Mouse (Mus musculus) CH12F3 (cell line): ENCODE results near the gene Col4a4.

Experiments used
- in situ Hi-C: fragments of 300-500 bp; cut with MboI; formaldehyde crosslinking; loops from 2 replicates; pipeline ENCODE4 v1.14.3; 2020; ENCODE audit warnings: low sequenced_read_pairs

Gene Col4a4

GRCm38 (mm10) chr1:82476746-82477145, 109.9 kb downstream of the Col4a4 start:
- in situ Hi-C loops: no loop called here

- in situ Hi-C loops: no loop called here
Measured at GRCm38 (mm10) chr1:82476256-82476655, 110.4 kb downstream of the Col4a4 start.

DNA sequence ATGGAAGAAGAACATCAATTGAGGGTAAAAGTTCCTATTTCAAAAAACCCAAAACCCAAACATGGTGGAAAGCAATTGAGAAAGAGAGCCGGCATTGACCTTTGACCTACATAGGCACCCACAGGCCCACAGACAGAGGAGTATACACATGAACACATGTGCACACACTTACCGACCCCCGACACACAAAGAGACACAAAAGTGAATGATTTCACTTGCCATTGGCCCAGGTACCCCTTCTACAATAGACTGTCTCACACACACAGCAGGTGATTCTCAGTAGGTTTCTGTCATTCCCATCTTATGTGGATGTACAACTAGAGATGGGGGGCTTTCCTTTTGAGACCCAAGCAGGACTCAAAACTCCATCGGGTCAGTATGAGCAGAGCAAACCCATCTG, 110.8 kb downstream of the Col4a4 start:
- in situ Hi-C loops: no loop called here

DNA sequence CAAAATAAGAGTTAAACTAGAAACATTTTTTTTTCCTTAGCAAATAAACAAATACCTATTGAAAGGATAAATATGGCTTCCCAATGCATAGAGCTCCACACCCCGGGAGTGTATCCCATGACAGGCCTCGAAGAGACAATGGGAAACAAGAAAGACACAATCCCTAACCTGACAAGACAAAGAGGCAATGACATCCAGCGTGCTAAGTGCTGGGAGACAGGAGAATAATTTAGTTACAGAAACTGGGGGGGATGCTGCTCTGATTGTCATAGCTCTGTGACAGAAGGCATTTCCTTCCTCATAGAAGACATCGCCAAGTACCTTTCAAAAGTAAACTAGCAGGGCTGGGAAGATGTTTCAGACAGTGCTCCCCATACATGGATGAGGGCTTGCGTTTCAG, 111.4 kb downstream of the Col4a4 start:
- in situ Hi-C loops: no loop called here

- in situ Hi-C loops: loop anchor here (25.0 kb wide), 1 partner anchor 1162 kb away; no protein-coding TSS in a partner anchor
Measured at GRCm38 (mm10) chr1:82474461-82474961, 112.1 kb downstream of the Col4a4 start.

- in situ Hi-C loops: loop anchor here (25.0 kb wide), 1 partner anchor 1161 kb away; no protein-coding TSS in a partner anchor
Measured at GRCm38 (mm10) chr1:82473467-82473866, 113.2 kb downstream of the Col4a4 start.

DNA sequence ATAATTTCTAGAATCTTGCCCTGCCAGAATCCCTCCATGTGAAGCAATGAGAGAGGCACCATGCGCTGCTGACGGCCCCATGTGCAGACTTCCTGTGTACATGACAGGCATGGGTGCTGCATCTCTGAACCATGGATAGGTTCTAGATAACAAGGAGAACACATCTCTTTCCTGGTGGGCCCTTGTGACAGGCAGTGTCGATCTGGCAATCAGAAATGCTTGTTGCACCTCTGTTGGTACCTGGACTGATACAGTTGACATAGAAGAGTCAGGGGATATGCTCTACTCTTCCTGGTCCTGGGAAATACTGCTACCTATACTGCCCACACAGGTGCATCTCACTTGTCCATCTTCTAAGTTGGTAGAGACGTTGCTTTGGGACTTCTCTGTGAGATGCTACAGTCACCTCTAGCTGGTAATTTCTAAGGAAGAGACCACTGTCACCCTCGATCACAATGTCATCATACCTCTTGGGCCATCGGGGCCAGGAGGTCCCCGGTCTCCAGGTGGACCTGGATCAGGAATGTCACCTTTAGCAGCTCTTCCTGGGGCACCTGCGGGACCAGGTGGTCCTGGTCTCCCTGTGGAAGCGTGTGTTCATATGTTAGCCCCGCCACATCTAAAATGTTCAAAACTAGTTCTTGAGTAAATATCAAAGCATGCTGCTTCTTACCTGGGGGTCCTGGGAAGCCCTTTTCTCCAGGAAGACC, 116.0 kb downstream of the Col4a4 start:
- in situ Hi-C loops: loop anchor here (25.0 kb wide), 1 partner anchor 1158 kb away; no protein-coding TSS in a partner anchor

DNA sequence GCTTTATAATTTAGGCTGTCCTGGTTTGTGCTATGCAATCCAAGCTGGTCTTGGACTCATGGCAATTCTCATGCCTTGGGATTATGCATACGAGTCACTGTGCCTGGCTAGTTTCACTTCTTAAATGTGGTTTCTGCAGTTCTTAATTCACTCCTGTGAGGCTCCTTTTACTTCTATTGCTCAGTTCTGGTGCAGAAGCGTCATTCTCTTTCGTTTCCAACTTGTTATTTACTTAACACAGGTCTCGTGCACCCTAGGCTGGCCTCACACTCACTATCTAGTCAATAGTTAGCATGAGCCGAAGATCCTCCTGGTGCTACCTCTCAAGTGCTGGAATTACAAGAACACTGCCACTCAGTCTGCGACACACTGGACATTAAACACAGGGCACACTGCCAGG, 117.8 kb downstream of the Col4a4 start:
- in situ Hi-C loops: loop anchor here (25.0 kb wide), 1 partner anchor 1157 kb away; no protein-coding TSS in a partner anchor

- in situ Hi-C loops: loop anchor here (25.0 kb wide), 1 partner anchor 1153 kb away; no protein-coding TSS in a partner anchor
Measured at GRCm38 (mm10) chr1:82465321-82465853, 121.3 kb downstream of the Col4a4 start.

GRCm38 (mm10) chr1:82461041-82461440, 125.6 kb downstream of the Col4a4 start:
- in situ Hi-C loops: loop anchor here (25.0 kb wide), 1 partner anchor 1149 kb away; no protein-coding TSS in a partner anchor

DNA sequence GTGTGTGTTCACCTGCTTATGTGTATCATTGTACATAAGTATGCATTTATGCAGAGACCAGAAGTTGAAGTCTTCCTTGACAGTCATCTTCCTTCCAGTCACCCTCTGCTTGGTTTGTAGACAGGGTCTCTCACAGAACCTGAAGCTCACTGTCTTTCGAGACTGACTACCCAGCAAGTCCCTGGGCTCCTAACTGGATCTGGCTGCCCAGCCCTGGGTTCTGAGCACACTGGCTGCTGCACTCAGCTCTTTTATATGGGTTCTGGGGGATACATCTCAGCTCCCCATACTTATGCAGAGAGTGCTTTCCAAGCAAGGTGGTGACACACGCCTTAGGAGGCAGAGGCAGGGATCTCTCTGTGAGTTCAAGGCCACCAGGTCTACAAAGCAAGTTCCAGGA, 126.7 kb downstream of the Col4a4 start:
- in situ Hi-C loops: loop anchor here (25.0 kb wide), 1 partner anchor 1148 kb away; no protein-coding TSS in a partner anchor

DNA sequence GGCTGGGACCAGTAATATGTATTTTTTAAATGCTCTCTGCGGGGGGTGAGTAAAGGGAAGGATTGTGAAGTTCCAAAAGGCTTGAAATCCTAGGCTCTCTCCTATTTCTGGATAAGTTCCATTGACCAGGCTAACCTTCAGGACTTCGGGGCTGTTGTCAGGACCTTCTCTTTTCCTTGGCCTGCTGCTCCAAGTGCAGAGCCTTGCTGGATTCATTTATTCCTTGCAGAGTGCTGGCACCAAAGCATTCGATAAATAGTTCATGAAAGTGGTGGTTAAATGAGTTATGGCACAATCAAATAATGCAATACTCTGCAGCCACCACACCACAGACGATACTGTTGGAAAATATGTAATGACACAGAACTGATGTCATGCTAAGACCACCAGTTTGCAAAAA, 127.3 kb downstream of the Col4a4 start:
- in situ Hi-C loops: loop anchor here (25.0 kb wide), 1 partner anchor 1147 kb away; no protein-coding TSS in a partner anchor

- in situ Hi-C loops: loop anchor here (25.0 kb wide), 1 partner anchor 1142 kb away; no protein-coding TSS in a partner anchor
Measured at GRCm38 (mm10) chr1:82454031-82454430, 132.6 kb downstream of the Col4a4 start.

- in situ Hi-C loops: loop anchor here (25.0 kb wide), 1 partner anchor 1140 kb away; no protein-coding TSS in a partner anchor
Measured at GRCm38 (mm10) chr1:82451927-82452651, 134.6 kb downstream of the Col4a4 start.

- in situ Hi-C loops: loop anchor here (25.0 kb wide), 1 partner anchor 1138 kb away; no protein-coding TSS in a partner anchor
Measured at GRCm38 (mm10) chr1:82449851-82450250, 136.8 kb downstream of the Col4a4 start.

- in situ Hi-C loops: no loop called here
Measured at GRCm38 (mm10) chr1:82446049-82446448, 140.6 kb downstream of the Col4a4 start.

- in situ Hi-C loops: no loop called here
Measured at GRCm38 (mm10) chr1:82443517-82443916, 143.1 kb downstream of the Col4a4 start.

- in situ Hi-C loops: no loop called here
Measured at GRCm38 (mm10) chr1:82440123-82440522, 146.5 kb downstream of the Col4a4 start.

DNA sequence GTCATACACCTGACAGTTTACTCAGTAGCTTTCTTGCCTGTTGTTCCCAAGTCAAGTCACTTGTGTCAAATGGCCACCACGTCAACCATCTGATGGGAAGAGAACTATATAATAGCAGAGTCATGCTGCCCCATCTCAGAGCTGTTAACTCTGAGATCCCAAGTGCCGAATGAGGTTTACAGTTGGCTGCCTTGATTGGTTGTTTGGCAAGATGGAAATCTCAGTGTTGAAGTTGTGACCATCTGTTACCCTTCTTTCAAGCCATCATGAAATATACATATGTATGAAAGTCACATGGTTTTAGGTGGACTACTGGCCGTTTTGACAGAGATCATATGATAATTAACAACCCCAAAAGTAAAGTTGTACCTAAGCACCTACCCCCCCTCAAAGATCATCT, 149.4 kb downstream of the Col4a4 start:
- in situ Hi-C loops: no loop called here

GRCm38 (mm10) chr1:82433649-82434005, 153.0 kb downstream of the Col4a4 start:
- in situ Hi-C loops: no loop called here
